Mouse (Mus musculus) CH12.LX (cell line): Measurements from ENCODE around the gene Cttnbp2nl. TPM values are rescaled to one million over a fixed set of nuclear protein-coding genes. Genes with fewer than 3 reads are reported as not detected.

ENCODE experiments used
- DNase-seq: peaks from one replicate; pipeline ENCODE4 v3.0.0-alpha.2; 2013; ENCODE audit errors: extremely low read depth
- H3K27ac ChIP-seq: 2 replicates; pipeline ENCODE4 v1.5.1; 2012; ENCODE audit warnings: low read depth, mild to moderate bottlenecking, control low read depth, moderate library complexity; ENCODE audit not compliant: insufficient read depth
- H3K27me3 ChIP-seq: replicated peaks from 2 replicates; pipeline ENCODE3; 2012; ENCODE audit warnings: inconsistent platforms
- H3K36me3 ChIP-seq, 2 experiments: replicated peaks in 1 of 2; 2 replicates each; pipeline versions ENCODE3 to v1.6.1; 2012; ENCODE audit warnings: inconsistent platforms in 1 of 2, low read length in 1 of 2, mild to moderate bottlenecking in 1 of 2, mixed read lengths in 1 of 2, moderate library complexity in 1 of 2; ENCODE audit not compliant: control insufficient read depth in 1 of 2, insufficient read depth in 1 of 2
- H3K4me1 ChIP-seq, 2 experiments: 2 replicates each; pipeline ENCODE4 v1.6.1; 2012; ENCODE audit warnings: inconsistent platforms in 1 of 2, moderate library complexity in 1 of 2; ENCODE audit not compliant: insufficient read depth in 2 of 2, control insufficient read depth in 1 of 2
- H3K4me2 ChIP-seq: 2 replicates; pipeline ENCODE4 v1.6.1; 2012; ENCODE audit warnings: low read depth, mild to moderate bottlenecking, control low read depth; ENCODE audit not compliant: poor library complexity, insufficient read depth, severe bottlenecking
- H3K4me3 ChIP-seq, 3 experiments: fragments of 150-350 bp in 1 of 3; sonication (generic) in 1 of 3; replicated peaks in 1 of 3; 2 replicates each; pipeline versions ENCODE3 to v1.5.1; 2011 to 2012; ENCODE audit warnings: low read depth in 2 of 3, low read length in 2 of 3, mild to moderate bottlenecking in 2 of 3, moderate library complexity in 2 of 3, control low read depth in 1 of 3, improper control_type of control experiment in 1 of 3, inconsistent platforms in 1 of 3, mixed read lengths in 1 of 3; ENCODE audit not compliant: poor library complexity in 1 of 3
- H3K79me2 ChIP-seq: replicated peaks from 2 replicates; pipeline ENCODE4 v1.6.1; 2012; ENCODE audit warnings: mild to moderate bottlenecking, moderate library complexity; ENCODE audit not compliant: control insufficient read depth, poor library complexity, insufficient read depth, severe bottlenecking; ENCODE audit errors: extremely low read depth
- H3K9ac ChIP-seq: 2 replicates; pipeline ENCODE4 v1.6.1; 2012; ENCODE audit warnings: low read depth, mild to moderate bottlenecking, control low read depth, moderate library complexity; ENCODE audit not compliant: insufficient read depth
- H3K9me3 ChIP-seq: replicated peaks from 2 replicates; pipeline ENCODE3; 2012; ENCODE audit warnings: low read length, inconsistent platforms, mixed read lengths
- BHLHE40 ChIP-seq: IDR thresholded peaks from 2 replicates; pipeline ENCODE4 v1.6.1; 2011; ENCODE audit warnings: mild to moderate bottlenecking, low read depth, low read length, improper control_type of control experiment
- CHD1 ChIP-seq: IDR thresholded peaks from 2 replicates; pipeline ENCODE4 v1.6.1; 2012; ENCODE audit warnings: low read depth, low read length, improper control_type of control experiment, inconsistent platforms
- CTCF ChIP-seq, 2 experiments: IDR thresholded peaks in 1 of 2; conservative IDR thresholded peaks in 1 of 2; 2 replicates each; pipeline ENCODE4 v1.5.1; 2011 to 2012; ENCODE audit warnings: low read depth in 2 of 2, low read length in 2 of 2, improper control_type of control experiment in 1 of 2, inconsistent platforms in 1 of 2, mild to moderate bottlenecking in 1 of 2, moderate library complexity in 1 of 2
- E2F4 ChIP-seq: IDR thresholded peaks from 2 replicates; pipeline ENCODE4 v1.6.1; 2011; ENCODE audit warnings: low read depth, low read length, improper control_type of control experiment; ENCODE audit not compliant: insufficient replicate concordance
- IRF4 ChIP-seq: IDR thresholded peaks from 2 replicates; pipeline ENCODE4 v1.6.1; 2014; ENCODE audit warnings: low read depth, mild to moderate bottlenecking, inconsistent platforms, low read length, improper control_type of control experiment
- JUND ChIP-seq: conservative IDR thresholded peaks from 2 replicates; pipeline ENCODE4 v1.6.1; 2011; ENCODE audit warnings: low read depth, low read length, improper control_type of control experiment
- MAFK ChIP-seq: IDR thresholded peaks from 2 replicates; pipeline ENCODE4 v1.6.1; 2011; ENCODE audit warnings: low read length, improper control_type of control experiment; ENCODE audit not compliant: insufficient replicate concordance
- MAZ ChIP-seq: IDR thresholded peaks from 2 replicates; pipeline ENCODE4 v1.6.1; 2012; ENCODE audit warnings: low read depth, mild to moderate bottlenecking, inconsistent platforms, low read length, improper control_type of control experiment, moderate library complexity
- MEF2A ChIP-seq: IDR thresholded peaks from 2 replicates; pipeline ENCODE4 v1.6.1; 2014; ENCODE audit warnings: low read depth, mild to moderate bottlenecking, inconsistent platforms, low read length, improper control_type of control experiment, borderline replicate concordance
- MXI1 ChIP-seq: IDR thresholded peaks from 2 replicates; pipeline ENCODE4 v1.6.1; 2011; ENCODE audit warnings: mild to moderate bottlenecking, low read depth, low read length, improper control_type of control experiment
- PAX5 ChIP-seq: IDR thresholded peaks from 2 replicates; pipeline ENCODE4 v1.6.1; 2012; ENCODE audit warnings: low read length, inconsistent platforms, mixed read lengths
- RAD21 ChIP-seq: IDR thresholded peaks from 2 replicates; pipeline ENCODE4 v1.6.1; 2011; ENCODE audit warnings: low read depth, mild to moderate bottlenecking, low read length, improper control_type of control experiment, moderate library complexity
- SIN3A ChIP-seq: IDR thresholded peaks from 2 replicates; pipeline ENCODE4 v1.6.1; 2012; ENCODE audit warnings: low read length, improper control_type of control experiment, inconsistent platforms
- SMC3 ChIP-seq: IDR thresholded peaks from 2 replicates; pipeline ENCODE4 v1.6.1; 2011; ENCODE audit warnings: low read depth, low read length, improper control_type of control experiment
- UBTF ChIP-seq: IDR thresholded peaks from 2 replicates; pipeline ENCODE4 v1.6.1; 2012; ENCODE audit warnings: low read depth, mild to moderate bottlenecking, inconsistent platforms, low read length, improper control_type of control experiment, moderate library complexity
- USF1 ChIP-seq: IDR thresholded peaks from 2 replicates; pipeline ENCODE4 v1.6.1; 2014; ENCODE audit warnings: low read depth, mild to moderate bottlenecking, inconsistent platforms, low read length, improper control_type of control experiment
- USF2 ChIP-seq: conservative IDR thresholded peaks from 2 replicates; pipeline ENCODE4 v1.6.1; 2011; ENCODE audit warnings: low read depth, low read length, improper control_type of control experiment
- ZC3H11A ChIP-seq: IDR thresholded peaks from 2 replicates; pipeline ENCODE4 v1.6.1; 2012; ENCODE audit warnings: low read depth, mild to moderate bottlenecking, inconsistent platforms, low read length, improper control_type of control experiment
- ZKSCAN1 ChIP-seq: IDR thresholded peaks from 2 replicates; pipeline ENCODE4 v1.6.1; 2012; ENCODE audit warnings: low read depth, inconsistent platforms, low read length, improper control_type of control experiment, borderline replicate concordance
- ZMIZ1 ChIP-seq: IDR thresholded peaks from 2 replicates; pipeline ENCODE4 v1.6.1; 2012; ENCODE audit warnings: low read depth, mild to moderate bottlenecking, inconsistent platforms, low read length, improper control_type of control experiment
- dilution Hi-C: fragments of 300-500 bp; cut with MboI; formaldehyde crosslinking; loops from 2 replicates; pipeline ENCODE4 v1.14.3; 2020; ENCODE audit warnings: low sequenced_read_pairs; ENCODE audit not compliant: extremely low pct_unique_long_range_greater_than_20kb, extremely low pct_ligation_motif_present
- in situ Hi-C: fragments of 300-500 bp; cut with MboI; formaldehyde crosslinking; loops from 3 replicates; pipeline ENCODE4 v1.14.3; 2019; ENCODE audit warnings: low sequenced_read_pairs, low pct_ligation_motif_present, low pct_unique_long_range_greater_than_20kb, mixed read lengths
- polyA plus RNA-seq: library from polyadenylated mRNA; unstranded; fragments of >175 nt; gene quantifications from 2 replicates; pipeline ENCODE4 v1.2.1, GENCODE M21; 2012; ENCODE audit warnings: low read depth; ENCODE audit not compliant: insufficient read length
- total RNA-seq, 2 experiments: library from RNA; depleted of rRNA; stranded (reverse); fragments of 300-350 nt in 1 of 2; fragments of >200 nt in 1 of 2; gene quantifications; 2 replicates each; pipeline ENCODE4 v1.2.3; 2012 to 2014

Gene Cttnbp2nl
- total and polyA plus RNA-seq, 3 experiments = 0.21 to 0.70 (median 0.43) TPM

- peak overlapping the region; percentile 64 for H3K4me2 ChIP-seq
- TF ChIP-seq UBTF (peak; percentile 76; the same call in 1 of the 2 replicates), SMC3 (peak; percentile 77), USF1 (no peak), RAD21 (peak; percentile 68), BHLHE40 (no peak), SIN3A (0 out of 2 replicates have a peak, but pooled peaks have one; percentile 43), CTCF (conservative IDR thresholded peaks at IDR 0.05 in 1 of 2, IDR thresholded peaks at IDR 0.05 in 1 of 2; ENCODE audit: low read depth in 2 of 2, low read length in 2 of 2) (peak in 1 of 2 experiments; percentile 83; a peak in 2 of 4 replicates), ZC3H11A (peak; percentile 41), IRF4 (peak; percentile 53; the same call in 1 of the 2 replicates)
- TF ChIP-seq, all 38 proteins: peak for 7
- Histone ChIP-seq H3K36me3 (no peaks in the 10 kb centered on the region), H3K27me3 (peaks cover 2% of the 10 kb centered on the region), H3K27ac (no peak overlapping the region), H3K9ac (peak overlapping the region; percentile 55; the same call in 1 of the 2 replicates), H3K9me3 (peaks cover 5% of the 10 kb centered on the region), H3K4me3 (peak overlapping the region; percentile 33 to 67 (median 37)), H3K79me2 (no peaks in the 10 kb centered on the region), H3K4me1 (peaks cover 3% of the 10 kb centered on the region in 2 experiments; a peak in 1 of 4 replicates)
- dilution Hi-C loops (no loop called here), in situ Hi-C loops (loop anchor here (10.0 kb wide), 1 partner anchor 183 kb away; the partner anchor contains the start of genes Fam19a3, Ppm1j and Rhoc)
- peak; percentile 18 for DNase-seq
Measured at GRCm38 (mm10) chr3:104967548-104968300, 85.2 kb downstream of the Cttnbp2nl start.

- in situ Hi-C loops = loop anchor here (10.0 kb wide), 1 partner anchor 181 kb away; the partner anchor contains the start of genes Fam19a3, Ppm1j and Rhoc
- H3K27me3 ChIP-seq = peaks cover 2% of the 10 kb centered on the region
Measured at GRCm38 (mm10) chr3:104965991-104966554, 86.9 kb downstream of the Cttnbp2nl start.

More at GRCm38 (mm10) chr3:104965991-104966554, 86.9 kb downstream of the Cttnbp2nl start:
- Histone ChIP-seq H3K4me2 (no peak overlapping the region), H3K9ac (no peak overlapping the region), H3K27ac (no peak overlapping the region)
- DNase-seq = no peak
- dilution Hi-C loops = no loop called here
- TF ChIP-seq JUND = no peak
- no peak for TF ChIP-seq E2F4
- no peak for TF ChIP-seq ZMIZ1
- TF ChIP-seq CHD1 = no peak
- TF ChIP-seq USF2 = no peak
- TF ChIP-seq USF1 = no peak
- TF ChIP-seq ZKSCAN1 = no peak
- TF ChIP-seq BHLHE40 = no peak
- no peak for TF ChIP-seq MAFK
- TF ChIP-seq MEF2A = no peak
- no peak for TF ChIP-seq MAZ
- no peak for TF ChIP-seq MXI1
- no peak for TF ChIP-seq PAX5
- TF ChIP-seq, all 38 proteins: peak for 0
- Histone ChIP-seq H3K4me1 (peaks cover 3 to 7% of the 10 kb centered on the region in 2 experiments; a peak in 2 of 4 replicates), H3K36me3 (no peaks in the 10 kb centered on the region), H3K4me3 (no peak overlapping the region), H3K79me2 (no peaks in the 10 kb centered on the region), H3K9me3 (peaks cover 4% of the 10 kb centered on the region)
